Mouse (Mus musculus): ENCODE measurements around the gene Cops4.

Cops4 gene

GRCm38 (mm10) chr5:100518049-100519026, at the start of gene Cops4:
TSS of gene Cops4 (plus strand) at chr5:100518309.
- DNase-seq (ENCODE audit: low spot score in 2 of 2) = peak; percentile 95 to 96

DNA sequence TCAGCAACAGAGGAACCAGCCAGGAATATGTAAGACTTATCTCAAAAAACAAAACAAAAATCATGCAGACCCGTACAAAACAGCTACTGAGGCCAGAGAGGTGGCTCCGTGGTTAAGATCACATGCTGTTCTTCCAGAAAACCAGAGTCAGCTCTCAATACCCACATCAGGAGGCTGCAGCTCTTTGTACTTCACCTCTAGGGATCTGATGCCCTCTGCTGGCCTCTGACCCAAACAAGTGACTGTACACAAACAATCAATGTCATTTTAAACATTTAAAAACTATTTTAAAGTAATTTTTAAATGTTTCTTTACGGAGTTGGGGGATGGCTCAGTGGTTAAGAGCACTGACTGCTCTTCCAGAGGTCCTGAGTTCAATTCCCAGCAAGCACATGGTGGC, 41.8 kb upstream of the Cops4 start:
- no peak for DNase-seq (ENCODE audit: low spot score in 2 of 2)

- DNase-seq (ENCODE audit: low spot score in 2 of 2) = no peak
These were observed 40.5 kb upstream of the Cops4 start for GRCm38 (mm10) chr5:100477604-100478003.

- no peak for DNase-seq (ENCODE audit: low spot score in 2 of 2)
These were observed 34.5 kb upstream of the Cops4 start for GRCm38 (mm10) chr5:100483569-100483968.

GRCm38 (mm10) chr5:100487120-100487519, 31.0 kb upstream of the Cops4 start:
- DNase-seq (ENCODE audit: low spot score in 2 of 2) = no peak

- no peak for DNase-seq (ENCODE audit: low spot score in 2 of 2)
These were observed 29.9 kb upstream of the Cops4 start for GRCm38 (mm10) chr5:100488231-100488630.

DNA sequence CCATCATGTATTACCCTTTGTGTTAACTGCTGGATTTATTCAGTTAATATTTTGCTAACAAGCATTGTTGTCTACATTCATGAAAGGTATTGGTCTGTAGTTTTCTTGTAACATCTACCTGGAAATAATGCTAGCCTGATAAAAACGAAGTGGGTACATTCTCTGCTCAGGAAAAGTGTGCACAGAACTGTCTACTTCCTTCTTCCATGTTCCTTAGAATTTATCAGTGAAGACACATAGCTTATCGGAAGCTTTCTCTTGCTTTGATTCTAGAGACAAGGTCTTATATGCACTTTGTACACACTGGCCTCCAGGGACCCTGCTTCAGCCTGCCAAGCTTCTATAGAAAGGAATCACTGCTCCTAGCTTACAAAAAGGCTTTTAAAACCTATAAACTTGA, 28.8 kb upstream of the Cops4 start:
- DNase-seq (ENCODE audit: low spot score in 2 of 2) = no peak

- DNase-seq (ENCODE audit: low spot score in 2 of 2) = no peak
These were observed 26.4 kb upstream of the Cops4 start for GRCm38 (mm10) chr5:100491704-100492103.

- DNase-seq (ENCODE audit: low spot score in 2 of 2) = peak; percentile 79 to 81
These were observed 19.5 kb upstream of the Cops4 start for GRCm38 (mm10) chr5:100498436-100499180.

GRCm38 (mm10) chr5:100499243-100499642, 18.9 kb upstream of the Cops4 start:
- no peak for DNase-seq (ENCODE audit: low spot score in 2 of 2)

- peak; percentile 42 to 45 for DNase-seq (ENCODE audit: low spot score in 2 of 2)
These were observed 18.2 kb upstream of the Cops4 start for GRCm38 (mm10) chr5:100499831-100500304.

- DNase-seq (ENCODE audit: low spot score in 2 of 2) = peak; percentile 87 to 91
These were observed 17.6 kb upstream of the Cops4 start, which contains the start of gene Lin54 for GRCm38 (mm10) chr5:100500458-100500961. TSS of gene Lin54 (minus strand) at chr5:100500639.

DNA sequence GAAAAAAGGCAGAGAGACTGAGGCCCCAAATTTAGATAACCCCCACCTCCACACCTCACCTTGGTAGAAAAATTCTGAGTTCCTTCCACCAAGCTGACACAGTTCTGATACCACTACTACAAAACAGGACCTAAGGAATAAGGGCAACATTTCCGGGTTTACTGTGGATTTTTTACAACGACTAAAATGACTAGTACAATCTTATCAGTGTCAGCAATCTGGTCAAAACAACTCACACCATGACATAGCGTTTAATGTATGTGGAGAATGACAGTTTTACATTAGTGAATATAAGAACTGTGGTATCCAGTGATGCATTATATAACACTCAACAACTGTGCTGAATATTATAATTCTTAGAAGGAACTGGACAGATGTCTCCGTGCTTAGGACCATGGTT, 16.8 kb upstream of the Cops4 start:
- no peak for DNase-seq (ENCODE audit: low spot score in 2 of 2)

GRCm38 (mm10) chr5:100509247-100509646, 8.9 kb upstream of the Cops4 start:
- DNase-seq (ENCODE audit: low spot score in 2 of 2) = no peak

- no peak for DNase-seq (ENCODE audit: low spot score in 2 of 2)
These were observed 5.5 kb upstream of the Cops4 start for GRCm38 (mm10) chr5:100512576-100512975.

GRCm38 (mm10) chr5:100519027-100519411, 910 bp downstream of the Cops4 start:
- DNase-seq (ENCODE audit: low spot score in 2 of 2) = no peak

DNA sequence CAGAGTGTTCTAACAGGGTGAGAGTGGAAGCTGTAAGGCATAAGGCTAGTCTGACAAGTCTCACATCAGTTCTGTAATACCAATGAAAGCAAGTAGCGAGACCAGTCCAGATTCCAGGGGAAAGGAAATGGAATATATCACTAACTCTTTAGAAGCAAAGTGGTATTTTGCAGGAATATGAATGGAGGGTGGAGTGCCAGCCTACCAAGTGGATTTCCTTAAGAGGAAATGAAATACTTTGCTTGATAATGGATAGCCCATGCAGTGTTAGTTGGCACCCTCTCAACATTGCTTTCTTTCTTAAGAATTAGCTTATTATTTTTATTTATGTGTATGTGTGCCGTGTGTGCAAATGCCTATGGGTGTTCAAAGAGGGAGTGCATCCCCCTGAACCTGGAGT, 2.1 kb downstream of the Cops4 start:
- no peak for DNase-seq (ENCODE audit: low spot score in 2 of 2)

DNA sequence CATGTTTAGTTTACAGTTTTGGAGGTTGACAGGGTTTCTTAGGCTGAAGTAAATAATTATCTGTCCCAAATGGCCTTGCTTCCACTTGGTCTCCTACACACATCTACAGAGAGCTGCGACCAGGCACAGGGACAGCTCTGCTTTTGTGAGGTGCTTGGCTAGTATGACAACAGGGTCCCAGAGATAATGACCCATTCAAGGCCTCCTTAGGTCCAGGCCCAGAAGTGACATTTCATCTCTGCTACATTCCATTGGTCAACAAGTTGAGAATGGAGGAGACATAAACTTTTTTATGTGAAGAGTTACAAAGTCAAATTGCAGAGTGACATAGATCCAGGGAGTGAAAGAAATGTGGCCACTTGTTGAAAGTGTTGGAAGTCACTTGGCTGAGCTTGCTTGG, 5.2 kb downstream of the Cops4 start:
- no peak for DNase-seq (ENCODE audit: low spot score in 2 of 2)

GRCm38 (mm10) chr5:100524921-100525320, 6.8 kb downstream of the Cops4 start:
- no peak for DNase-seq (ENCODE audit: low spot score in 2 of 2)

- DNase-seq (ENCODE audit: low spot score in 2 of 2) = no peak
These were observed 7.5 kb downstream of the Cops4 start for GRCm38 (mm10) chr5:100525620-100526019.

DNA sequence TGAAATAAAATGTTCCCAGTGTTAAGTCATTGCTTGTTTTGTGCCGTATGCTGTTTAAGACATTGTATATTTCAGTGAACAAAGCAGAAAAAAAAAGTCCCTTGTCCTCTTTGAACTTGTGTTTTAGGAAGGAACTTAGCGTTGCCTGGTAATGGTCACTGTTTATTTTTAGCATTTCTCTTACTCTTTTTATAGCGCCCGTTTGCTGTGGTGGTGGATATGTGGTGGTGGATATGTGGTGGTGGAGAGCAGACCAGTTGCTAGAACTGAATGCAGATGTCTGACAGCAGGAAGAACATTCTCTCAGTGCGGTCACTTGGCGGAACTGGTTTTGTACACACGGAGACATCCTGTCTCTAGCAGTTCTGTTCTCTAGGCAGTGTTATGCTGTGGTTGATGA, 8.1 kb downstream of the Cops4 start:
- peak; percentile 20 to 31 for DNase-seq (ENCODE audit: low spot score in 2 of 2)

- DNase-seq (ENCODE audit: low spot score in 2 of 2) = no peak
These were observed 17.7 kb downstream of the Cops4 start for GRCm38 (mm10) chr5:100535826-100536225.
